Mouse (Mus musculus) brain, adult 2 months (tissue): ENCODE results near the gene Usp16.

Source experiments
- DNase-seq: peaks from one replicate; pipeline ENCODE4 v3.0.0; 2011; ENCODE audit warnings: low read depth, low spot score

Gene Usp16

GRCm38 (mm10) chr16:87454419-87455179 lies at the start of gene Usp16:
Usp16 (plus strand) TSS chr16:87454703.
- DNase-seq, result peak; percentile 99

- DNase-seq, result peak; percentile 12
These were observed 49.5 kb upstream of the Usp16 start for GRCm38 (mm10) chr16:87405001-87405400.

GRCm38 (mm10) chr16:87420662-87421061 lies 33.8 kb upstream of the Usp16 start:
- DNase-seq, result peak; percentile 10

GRCm38 (mm10) chr16:87427516-87427915 lies 27.0 kb upstream of the Usp16 start:
- DNase-seq, result no peak

- peak; percentile 100 for DNase-seq
These were observed 22.3 kb upstream of the Usp16 start, which contains the start of gene Ltn1 for GRCm38 (mm10) chr16:87432033-87432814. Ltn1 (minus strand) TSS chr16:87432612.

GRCm38 (mm10) chr16:87434266-87434665 lies 20.2 kb upstream of the Usp16 start:
- DNase-seq, result no peak

- no peak for DNase-seq
These were observed 19.6 kb upstream of the Usp16 start for GRCm38 (mm10) chr16:87434946-87435345.

GRCm38 (mm10) chr16:87435411-87436205 lies 18.9 kb upstream of the Usp16 start:
- no peak for DNase-seq

GRCm38 (mm10) chr16:87437096-87437495 lies 17.4 kb upstream of the Usp16 start:
- no peak for DNase-seq

GRCm38 (mm10) chr16:87438697-87439096 lies 15.8 kb upstream of the Usp16 start:
- no peak for DNase-seq

GRCm38 (mm10) chr16:87440184-87440686 lies 14.3 kb upstream of the Usp16 start, which contains the start of gene Rwdd2b:
Rwdd2b (minus strand) TSS chr16:87440573.
- peak; percentile 97 for DNase-seq

- peak; percentile 66 for DNase-seq
These were observed 13.4 kb upstream of the Usp16 start for GRCm38 (mm10) chr16:87441089-87441488.

- no peak for DNase-seq
These were observed 12.2 kb upstream of the Usp16 start for GRCm38 (mm10) chr16:87442291-87442690.

GRCm38 (mm10) chr16:87443245-87443644 lies 11.3 kb upstream of the Usp16 start:
- DNase-seq, result no peak

- DNase-seq, result no peak
These were observed 10.4 kb upstream of the Usp16 start for GRCm38 (mm10) chr16:87444071-87444470.

- no peak for DNase-seq
These were observed 9.4 kb upstream of the Usp16 start for GRCm38 (mm10) chr16:87445110-87445509.

GRCm38 (mm10) chr16:87445528-87445927 lies 9.0 kb upstream of the Usp16 start:
- DNase-seq, result no peak

GRCm38 (mm10) chr16:87453226-87453625 lies 1.3 kb upstream of the Usp16 start:
- no peak for DNase-seq

- DNase-seq, result peak; percentile 69
These were observed 693 bp downstream of the Usp16 start for GRCm38 (mm10) chr16:87455180-87455611.

- no peak for DNase-seq
These were observed 4.2 kb downstream of the Usp16 start for GRCm38 (mm10) chr16:87458752-87459151.

- peak; percentile 49 for DNase-seq
These were observed 16.1 kb downstream of the Usp16 start for GRCm38 (mm10) chr16:87470579-87470978.

- no peak for DNase-seq
These were observed 29.9 kb downstream of the Usp16 start for GRCm38 (mm10) chr16:87484367-87484766.
